Mouse (Mus musculus): ENCODE measurements around the gene Ercc8.

DNA sequence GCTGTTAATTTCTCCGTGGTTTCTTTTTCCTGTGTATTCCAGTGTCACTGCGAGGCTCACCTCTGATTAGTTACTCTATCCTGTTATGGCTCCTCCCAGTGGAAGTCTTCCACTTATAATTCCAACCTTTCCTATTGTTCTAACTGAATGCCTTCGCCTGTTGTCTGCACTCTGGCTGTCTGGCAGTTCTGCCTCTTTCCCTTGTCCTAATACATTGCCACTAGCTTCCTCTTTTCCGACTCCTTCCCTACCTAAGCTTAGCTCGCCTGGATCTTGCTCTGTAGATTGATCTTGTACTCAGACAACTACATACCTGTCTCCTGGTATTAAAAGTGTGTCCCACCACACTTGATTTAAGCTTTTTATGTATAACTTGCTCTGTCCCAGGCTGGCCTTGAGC is 22.3 kb downstream of the Ercc8 start:
- no peak for TF ChIP-seq POLR2A (IDR thresholded peaks at IDR 0.05; ENCODE audit: borderline replicate concordance, insufficient read depth, low read length)
- TF ChIP-seq CTCF (IDR thresholded peaks at IDR 0.05; ENCODE audit: borderline replicate concordance, insufficient read depth, low read depth, low read length) = no peak
